Mouse (Mus musculus) small intestine, adult 2 months (tissue): ENCODE measurements at regions not wholly inside any gene's neighbourhood (a gene's known extent, or its start where the extent isn't known, plus 50 kb on each side); places are given as distances from the start of the nearest gene placed in this dataset.

ENCODE experiments used
- CTCF ChIP-seq: fragments of 200-500 bp; IDR thresholded peaks from 2 replicates; pipeline ENCODE4 v1.5.1; 2012; ENCODE audit warnings: low read depth, mild to moderate bottlenecking, control low read depth, inconsistent platforms, low read length, moderate library complexity, mixed read lengths; ENCODE audit not compliant: insufficient replicate concordance, insufficient read length; ENCODE audit errors: extremely low read depth
- POLR2A ChIP-seq: fragments of 200-500 bp; IDR thresholded peaks from 2 replicates; pipeline ENCODE4 v1.6.1; 2012; ENCODE audit warnings: low read depth, mild to moderate bottlenecking, control low read depth, inconsistent platforms, low read length, moderate library complexity

DNA sequence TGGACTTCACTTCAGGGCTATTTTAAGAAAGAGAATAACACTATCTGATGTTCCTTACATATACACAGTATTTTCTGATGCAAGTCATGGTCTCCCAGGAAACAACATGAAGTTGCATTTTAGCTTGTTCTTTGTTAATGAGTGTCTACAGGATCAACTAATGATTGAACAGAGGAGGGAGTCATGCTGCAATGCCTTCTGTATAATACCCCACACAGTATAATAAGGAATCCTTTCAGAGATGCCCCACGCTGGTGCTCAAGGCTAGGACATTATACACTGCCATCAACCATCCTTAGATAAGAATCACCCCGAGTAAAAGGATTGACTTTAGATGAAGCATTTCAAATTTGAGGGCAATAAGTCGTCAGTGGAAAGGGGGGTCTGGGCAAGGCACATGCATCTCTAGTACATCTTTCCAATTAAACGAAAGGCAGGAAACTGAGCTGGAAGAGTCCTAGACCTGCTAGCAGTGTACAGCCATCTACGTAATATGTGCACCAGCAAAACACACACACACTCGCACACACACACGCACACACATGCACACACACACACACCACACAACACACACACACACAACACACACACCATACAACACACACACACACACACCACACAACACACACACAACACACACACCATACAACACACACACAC is 252.6 kb upstream of the Rag2 start:
- TF ChIP-seq CTCF (no peak), POLR2A (no peak)
